In the genomic region with DNA sequence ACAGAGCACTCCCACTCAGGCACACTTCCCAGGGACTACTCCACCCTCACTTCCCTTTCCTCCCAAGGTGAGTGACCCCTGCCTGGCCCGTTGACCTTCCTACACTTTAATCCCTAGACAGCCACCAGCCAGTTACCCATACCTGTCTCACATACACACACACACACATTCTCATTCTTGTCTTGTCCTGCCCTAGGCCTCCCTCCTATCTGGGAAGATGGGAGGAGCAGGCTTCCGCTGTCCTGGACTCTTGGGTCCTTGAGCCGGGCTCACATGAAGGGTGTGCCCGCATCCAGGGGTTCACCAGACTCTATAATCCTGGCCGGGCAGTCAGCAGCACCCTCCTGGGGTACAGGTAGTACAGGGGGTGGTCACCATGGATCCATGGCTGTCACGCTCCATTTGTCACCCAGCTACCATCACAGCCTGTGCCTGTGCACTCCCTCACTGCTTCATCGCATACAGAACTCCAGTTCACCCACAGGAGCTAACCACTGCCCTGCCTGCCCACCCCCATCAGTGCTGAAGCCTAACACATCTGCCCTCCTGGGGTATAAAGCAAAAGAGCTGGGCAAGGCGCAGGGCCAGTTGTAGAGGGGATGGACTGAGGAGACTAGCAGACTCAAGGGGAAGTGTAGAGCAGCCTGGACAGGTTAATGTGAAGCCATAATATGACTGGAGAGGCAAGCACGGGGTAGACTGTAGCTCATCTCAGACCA, we compare ENCODE assay signal across 9 mouse cellular contexts. TPM values are rescaled to one million over a fixed set of nuclear protein-coding genes. Genes with fewer than 3 reads are reported as not detected.
DNase-seq lines count a peak whose midpoint lies in the region; ATAC-seq and TF ChIP-seq lines count a peak whose summit lies in the region.
"Had no signal": no experiment of that assay in that cellular context is flagged by ENCODE, and none has a peak within 500 bp of the region (broad histone marks: within the 10 kb centered on the region; RNA-seq: fewer than 3 reads in every experiment).

No protein-coding gene starts in this region.

- peak overlapping the region; percentile 63; the same call in 1 of the 2 replicates for H3K27ac ChIP-seq in heart, postnatal 0 days (ENCODE audit: low read depth)
- H3K27ac ChIP-seq in embryonic facial prominence, embryonic 12.5 days: 0 out of 2 replicates have a peak overlapping the region, but pooled peaks have one; percentile 31
- peak overlapping the region; percentile 77; the same call in 1 of the 2 replicates for H3K27ac ChIP-seq in intestine, embryonic 14.5 days (ENCODE audit: low read depth)
- H3K27ac ChIP-seq in midbrain, postnatal 0 days (ENCODE audit: low read depth, low read length): no peak overlapping the region

- no peak for DNase-seq in heart, postnatal 0 days (ENCODE audit: low spot score)
- DNase-seq in heart, postnatal 14 days: no peak
- DNase-seq in intestine, embryonic 14.5 days (ENCODE audit: low spot score): no peak
- DNase-seq in midbrain, postnatal 0 days (ENCODE audit: low spot score): no peak
- DNase-seq in retina, embryonic 14.5 days (ENCODE audit: low spot score): no peak
- no peak for DNase-seq in ovary, adult 18-20 months (ENCODE audit: low spot score)
- no peak for DNase-seq in cerebellum, postnatal 4 days (ENCODE audit: low spot score in 2 of 2)
- DNase-seq: thymus, postnatal 4 days had no signal

- peaks cover 22% of the 10 kb centered on the region for H3K36me3 ChIP-seq in heart, postnatal 0 days (replicated peaks; ENCODE audit: control insufficient read depth, insufficient read depth, low read length)
- peaks cover 31% of the 10 kb centered on the region for H3K36me3 ChIP-seq in embryonic facial prominence, embryonic 12.5 days
- peaks cover 33% of the 10 kb centered on the region for H3K36me3 ChIP-seq in intestine, embryonic 14.5 days (ENCODE audit: control insufficient read depth, insufficient read depth, low read length)
- peaks cover 5% of the 10 kb centered on the region; the same call in 1 of the 2 replicates for H3K36me3 ChIP-seq in midbrain, postnatal 0 days (ENCODE audit: insufficient read depth, low read length)

- intact Hi-C loops in heart, postnatal 14 days (cut with DNase I): no loop called here

- peak overlapping the region; percentile 73 for H3K4me2 ChIP-seq in heart, postnatal 0 days (ENCODE audit: low read depth, low read length)
- peak overlapping the region; percentile 51 for H3K4me2 ChIP-seq in embryonic facial prominence, embryonic 12.5 days (replicated peaks)
- H3K4me2 ChIP-seq in intestine, embryonic 14.5 days (ENCODE audit: low read length): peak overlapping the region; percentile 60
- peak overlapping the region; percentile 69 for H3K4me2 ChIP-seq in midbrain, postnatal 0 days (ENCODE audit: low read depth, low read length, poor library complexity, severe bottlenecking)

- peak overlapping the region; percentile 41; the same call in 1 of the 2 replicates for H3K4me3 ChIP-seq in heart, postnatal 0 days (ENCODE audit: low read depth, low read length)
- peak overlapping the region; percentile 26 for H3K4me3 ChIP-seq in embryonic facial prominence, embryonic 12.5 days
- no peak overlapping the region for H3K4me3 ChIP-seq in intestine, embryonic 14.5 days (ENCODE audit: low read depth, low read length)
- H3K4me3 ChIP-seq in midbrain, postnatal 0 days (ENCODE audit: low read depth, low read length): no peak overlapping the region

- H3K9ac ChIP-seq in heart, postnatal 0 days (replicated peaks; ENCODE audit: low read depth, low read length): no peak overlapping the region
- no peak overlapping the region; the same call in 1 of the 2 replicates for H3K9ac ChIP-seq in embryonic facial prominence, embryonic 12.5 days
- peak overlapping the region; percentile 55; the same call in 1 of the 2 replicates for H3K9ac ChIP-seq in intestine, embryonic 14.5 days (ENCODE audit: low read length)
- H3K9ac ChIP-seq in midbrain, postnatal 0 days (replicated peaks; ENCODE audit: low read length, poor library complexity, severe bottlenecking): peak overlapping the region; percentile 52; the same call in 1 of the 2 replicates

- H3K27me3 ChIP-seq in heart, postnatal 0 days (ENCODE audit: control insufficient read depth, insufficient read depth, low read length): no peaks in the 10 kb centered on the region
- H3K27me3 ChIP-seq in embryonic facial prominence, embryonic 12.5 days: no peaks in the 10 kb centered on the region; the same call in 1 of the 2 replicates
- H3K27me3 ChIP-seq in intestine, embryonic 14.5 days (replicated peaks; ENCODE audit: control insufficient read depth, insufficient read depth, low read length): no peaks in the 10 kb centered on the region
- H3K27me3 ChIP-seq in midbrain, postnatal 0 days (ENCODE audit: insufficient read depth, low read length): no peaks in the 10 kb centered on the region

- no peak for ATAC-seq in heart, postnatal 0 days (ENCODE audit: insufficient read depth, low read depth)
- ATAC-seq in embryonic facial prominence, embryonic 12.5 days (ENCODE audit: insufficient number of reproducible peaks, insufficient read depth, low FRiP score, low TSS enrichment): peak; percentile 12; the same call in 1 of the 2 replicates
- ATAC-seq in intestine, embryonic 14.5 days (replicated peaks; ENCODE audit: low FRiP score, low TSS enrichment, low read depth): peak; percentile 10; the same call in 1 of the 2 replicates
- no peak for ATAC-seq in midbrain, postnatal 0 days (ENCODE audit: low FRiP score)

- no peaks in the 10 kb centered on the region for H3K9me3 ChIP-seq in heart, postnatal 0 days (replicated peaks; ENCODE audit: control insufficient read depth, low read length)
- H3K9me3 ChIP-seq in embryonic facial prominence, embryonic 12.5 days: no peaks in the 10 kb centered on the region
- H3K9me3 ChIP-seq in intestine, embryonic 14.5 days (ENCODE audit: control insufficient read depth, low read length): no peaks in the 10 kb centered on the region
- H3K9me3 ChIP-seq in midbrain, postnatal 0 days (ENCODE audit: low read length): no peaks in the 10 kb centered on the region

- TF ChIP-seq CTCF in heart, postnatal 0 days (IDR thresholded peaks at IDR 0.05; ENCODE audit: low read depth): no peak
- TF ChIP-seq CTCF in midbrain, postnatal 0 days (IDR thresholded peaks at IDR 0.05): no peak

- 80% methylated on average over 9 of the region's 9 CpGs for WGBS in heart, postnatal 0 days
- 64% methylated on average over 9 of the region's 9 CpGs for WGBS in embryonic facial prominence, embryonic 12.5 days
- 72% methylated on average over 9 of the region's 9 CpGs for WGBS in intestine, embryonic 14.5 days
- 67% methylated on average over 9 of the region's 9 CpGs for WGBS in midbrain, postnatal 0 days

- TF ChIP-seq EP300 in heart, postnatal 0 days (IDR thresholded peaks at IDR 0.05; ENCODE audit: low read depth): no peak

- H3K4me1 ChIP-seq in heart, postnatal 0 days (ENCODE audit: control insufficient read depth, insufficient read depth): 0 out of 2 replicates have a peak, but pooled peaks cover 11% of the 10 kb centered on the region
- H3K4me1 ChIP-seq in embryonic facial prominence, embryonic 12.5 days: peaks cover 12% of the 10 kb centered on the region
- H3K4me1 ChIP-seq in intestine, embryonic 14.5 days (replicated peaks; ENCODE audit: control insufficient read depth, insufficient read depth, low read length): peaks cover 14% of the 10 kb centered on the region
- H3K4me1 ChIP-seq in midbrain, postnatal 0 days (ENCODE audit: insufficient read depth, low read length): peaks cover 5% of the 10 kb centered on the region; the same call in 1 of the 2 replicates

RNA-seq across cellular contexts. Expression of a gene that starts 6.7 kb away (rescaled TPM):
- 90.4 and 98.3 TPM in 2 replicates for total RNA-seq in heart, postnatal 0 days (2014; rRNA removed; ENCODE audit: low replicate concordance)
- polyA plus RNA-seq in heart, postnatal 0 days (2015; fragmentation: Nextera tagmentation; extraction: Ambion mirVana): 86.3 and 88.4 TPM in 2 replicates
- total RNA-seq in heart, postnatal 14 days (2021): 10 to 100 TPM; 18.6 to 19.3 TPM
- 165 and 169 TPM in 2 replicates for polyA plus RNA-seq in embryonic facial prominence, embryonic 12.5 days (2016; fragmentation: Nextera tagmentation; extraction: Ambion mirVana)
- polyA plus RNA-seq in intestine, embryonic 14.5 days (2014; fragmentation: Nextera tagmentation; extraction: Ambion mirVana): 235 and 236 TPM in 2 replicates
- 36.3 and 44.0 TPM in 2 replicates for total RNA-seq in midbrain, postnatal 0 days (2014; rRNA removed)
- 47.7 and 49.5 TPM in 2 replicates for polyA plus RNA-seq in midbrain, postnatal 0 days (2015; fragmentation: Nextera tagmentation; extraction: Ambion mirVana)

RNA-seq across cellular contexts. Expression of a gene that starts 21.9 kb away (rescaled TPM):
- 365 and 410 TPM in 2 replicates for total RNA-seq in heart, postnatal 0 days (2014; rRNA removed; ENCODE audit: low replicate concordance)
- 518 and 561 TPM in 2 replicates for polyA plus RNA-seq in heart, postnatal 0 days (2015; fragmentation: Nextera tagmentation; extraction: Ambion mirVana)
- total RNA-seq in heart, postnatal 14 days (2021): 100 to 1,000 TPM; 184 to 193 TPM
- polyA plus RNA-seq in embryonic facial prominence, embryonic 12.5 days (2016; fragmentation: Nextera tagmentation; extraction: Ambion mirVana): 2,246 and 2,293 TPM in 2 replicates
- polyA plus RNA-seq in intestine, embryonic 14.5 days (2014; fragmentation: Nextera tagmentation; extraction: Ambion mirVana): 1,654 and 1,734 TPM in 2 replicates
- 568 and 792 TPM in 2 replicates for total RNA-seq in midbrain, postnatal 0 days (2014; rRNA removed)
- 2,143 and 2,254 TPM in 2 replicates for polyA plus RNA-seq in midbrain, postnatal 0 days (2015; fragmentation: Nextera tagmentation; extraction: Ambion mirVana)

RNA-seq across cellular contexts. Expression of a gene that starts 24.3 kb away (rescaled TPM):
- total RNA-seq in heart, postnatal 0 days (2014; rRNA removed; ENCODE audit: low replicate concordance): 23.1 and 26.1 TPM in 2 replicates
- 8.4 and 9.5 TPM in 2 replicates for polyA plus RNA-seq in heart, postnatal 0 days (2015; fragmentation: Nextera tagmentation; extraction: Ambion mirVana)
- total RNA-seq in heart, postnatal 14 days (2021): 10 to 100 TPM; 12.2 to 12.9 TPM
- 43.6 and 44.1 TPM in 2 replicates for polyA plus RNA-seq in embryonic facial prominence, embryonic 12.5 days (2016; fragmentation: Nextera tagmentation; extraction: Ambion mirVana)
- 29.8 and 34.5 TPM in 2 replicates for polyA plus RNA-seq in intestine, embryonic 14.5 days (2014; fragmentation: Nextera tagmentation; extraction: Ambion mirVana)
- total RNA-seq in midbrain, postnatal 0 days (2014; rRNA removed): 45.2 and 55.1 TPM in 2 replicates
- polyA plus RNA-seq in midbrain, postnatal 0 days (2015; fragmentation: Nextera tagmentation; extraction: Ambion mirVana): 25.5 and 26.7 TPM in 2 replicates

RNA-seq across cellular contexts. Expression of a gene that starts 31.4 kb away (rescaled TPM):
- 1.1 and 1.5 TPM in 2 replicates for total RNA-seq in heart, postnatal 0 days (2014; rRNA removed; ENCODE audit: low replicate concordance)
- 0.85 and 1.1 TPM in 2 replicates for polyA plus RNA-seq in heart, postnatal 0 days (2015; fragmentation: Nextera tagmentation; extraction: Ambion mirVana)
- 1 to 10 TPM; 4.3 to 4.5 TPM for total RNA-seq in heart, postnatal 14 days (2021)
- polyA plus RNA-seq in embryonic facial prominence, embryonic 12.5 days (2016; fragmentation: Nextera tagmentation; extraction: Ambion mirVana): 4.1 and 4.2 TPM in 2 replicates
- polyA plus RNA-seq in intestine, embryonic 14.5 days (2014; fragmentation: Nextera tagmentation; extraction: Ambion mirVana): 4.8 and 5.5 TPM in 2 replicates
- 2.2 and 3.0 TPM in 2 replicates for total RNA-seq in midbrain, postnatal 0 days (2014; rRNA removed)
- polyA plus RNA-seq in midbrain, postnatal 0 days (2015; fragmentation: Nextera tagmentation; extraction: Ambion mirVana): 1.0 and 1.2 TPM in 2 replicates

Comparison
In these comparisons a context has a peak if more than half of its experiments do, and no peak if none do; other contexts are left out.
1. ATAC-seq: peak in embryonic facial prominence, embryonic 12.5 days (single experiment) and intestine, embryonic 14.5 days (single experiment); none in heart, postnatal 0 days (single experiment) and midbrain, postnatal 0 days (single experiment).
2. H3K4me3 ChIP-seq: peak in heart, postnatal 0 days (single experiment) and embryonic facial prominence, embryonic 12.5 days (single experiment); none in intestine, embryonic 14.5 days (single experiment) and midbrain, postnatal 0 days (single experiment).
3. H3K9ac ChIP-seq: peak in intestine, embryonic 14.5 days (single experiment) and midbrain, postnatal 0 days (single experiment); none in heart, postnatal 0 days (single experiment) and embryonic facial prominence, embryonic 12.5 days (single experiment).
4. Peak in every context shown above with its lines, with median percentiles within 50 percentile points of each other: H3K4me2 ChIP-seq.